ENCODE assay signal across 10 mouse cellular contexts in genomic region chr13:46911018-46911419, GRCm38 (mm10). TPM values are rescaled to one million over a fixed set of nuclear protein-coding genes. Genes with fewer than 3 reads are reported as not detected.
A peak's percentile ranks its signal among the peaks of the same experiment; 100 is the strongest.
DNase-seq lines count a peak whose midpoint lies in the region; ATAC-seq and TF ChIP-seq lines count a peak whose summit lies in the region.
"Had no signal": no experiment of that assay in that cellular context is flagged by ENCODE, and none has a peak within 500 bp of the region (broad histone marks: within the 10 kb centered on the region; RNA-seq: fewer than 3 reads in every experiment).

No protein-coding gene starts in this region.

- H3K36me3 ChIP-seq in kidney, embryonic 14.5 days (ENCODE audit: control insufficient read depth, insufficient read depth, low read length) = no peaks in the 10 kb centered on the region
- H3K36me3 ChIP-seq in kidney, adult 2 months (ENCODE audit: control insufficient read depth, insufficient read depth, low read length) = no peaks in the 10 kb centered on the region
- H3K36me3 ChIP-seq in forebrain, embryonic 12.5 days (replicated peaks) = no peaks in the 10 kb centered on the region

- no peaks in the 10 kb centered on the region for H3K27me3 ChIP-seq in kidney, embryonic 14.5 days (ENCODE audit: control insufficient read depth, insufficient read depth, low read length)
- no peaks in the 10 kb centered on the region for H3K27me3 ChIP-seq in kidney, adult 2 months (replicated peaks; ENCODE audit: control insufficient read depth, insufficient read depth, low read length)
- no peaks in the 10 kb centered on the region for H3K27me3 ChIP-seq in forebrain, embryonic 12.5 days

- no peak for DNase-seq in kidney, adult 2 months
- peak; percentile 79 for DNase-seq in adrenal gland, adult 2 months
- peak; percentile 41 for DNase-seq in cerebellum, adult 8-10 months
- DNase-seq in heart, postnatal 4 days = peak; percentile 37
- no peak for DNase-seq in thymus, postnatal 0 days (ENCODE audit: low spot score)
- DNase-seq: gastrocnemius, postnatal 36 days; midbrain, embryonic 14.5 days had no signal

- H3K4me2 ChIP-seq in kidney, embryonic 14.5 days (replicated peaks; ENCODE audit: low read depth, low read length) = no peak overlapping the region
- H3K4me2 ChIP-seq in forebrain, embryonic 12.5 days = no peak overlapping the region

- TF ChIP-seq POLR2A in kidney, adult 2 months (IDR thresholded peaks at IDR 0.05; ENCODE audit: low read depth, low read length) = no peak

- H3K9me3 ChIP-seq in kidney, embryonic 14.5 days (ENCODE audit: control insufficient read depth, low read length) = no peaks in the 10 kb centered on the region
- H3K9me3 ChIP-seq in forebrain, embryonic 12.5 days = no peaks in the 10 kb centered on the region

- no peak overlapping the region for H3K4me3 ChIP-seq in kidney, embryonic 14.5 days (ENCODE audit: low read length)
- H3K4me3 ChIP-seq in kidney, adult 2 months (ENCODE audit: insufficient read depth, low read depth, low read length) = no peak overlapping the region
- H3K4me3 ChIP-seq in forebrain, embryonic 12.5 days (replicated peaks) = no peak overlapping the region

- no peak overlapping the region for H3K27ac ChIP-seq in kidney, embryonic 14.5 days (ENCODE audit: low read depth, low read length)
- no peak overlapping the region for H3K27ac ChIP-seq in kidney, adult 2 months (ENCODE audit: insufficient read depth, low read depth, low read length)
- no peak overlapping the region for H3K27ac ChIP-seq in forebrain, embryonic 12.5 days

- 0 out of 2 replicates have a peak, but pooled peaks have one; percentile 20 for ATAC-seq in kidney, embryonic 14.5 days (ENCODE audit: low FRiP score, low TSS enrichment)
- ATAC-seq in megakaryocyte, adult 5-6 weeks (ENCODE audit: poor library complexity, severe bottlenecking) = no peak
- no peak for ATAC-seq in forebrain, embryonic 12.5 days (ENCODE audit: low FRiP score)

- TF ChIP-seq CTCF in kidney, adult 2 months (conservative IDR thresholded peaks at IDR 0.05; ENCODE audit: insufficient read depth, insufficient read length, low read depth, low read length) = no peak

- H3K4me1 ChIP-seq in kidney, embryonic 14.5 days (ENCODE audit: control insufficient read depth, insufficient read depth, low read length) = 0 out of 2 replicates have a peak, but pooled peaks cover 15% of the 10 kb centered on the region
- no peaks in the 10 kb centered on the region for H3K4me1 ChIP-seq in kidney, adult 2 months (ENCODE audit: control insufficient read depth, insufficient read depth, low read length)
- peaks cover 25% of the 10 kb centered on the region for H3K4me1 ChIP-seq in forebrain, embryonic 12.5 days

- no peak overlapping the region for H3K9ac ChIP-seq in kidney, embryonic 14.5 days (ENCODE audit: low read depth, low read length)
- no peak overlapping the region for H3K9ac ChIP-seq in forebrain, embryonic 12.5 days

- WGBS in kidney, embryonic 14.5 days = 47% methylated on average over 11 of the region's 11 CpGs
- WGBS in kidney, adult 2 months = 47% methylated on average over 11 of the region's 11 CpGs
- 69% methylated on average over 11 of the region's 11 CpGs for WGBS in forebrain, embryonic 12.5 days

RNA-seq across cellular contexts. Expression of gene Kif13a, which starts 18.6 kb away (rescaled TPM):
- polyA plus RNA-seq in kidney, embryonic 14.5 days (2014; fragmentation: Nextera tagmentation; extraction: Ambion mirVana) = 8.7 and 18.2 TPM in 2 replicates
- 16.4 and 17.4 TPM in 2 replicates for polyA plus RNA-seq in kidney, adult 2 months (2012; rRNA removed)
- total RNA-seq in adrenal gland, adult 2 months (2021) = 10 to 100 TPM; 26.0 to 40.6 TPM
- polyA plus RNA-seq in adrenal gland, adult 2 months (2012; rRNA removed) = 13.6 and 13.7 TPM in 2 replicates
- total RNA-seq in heart, postnatal 4 days (2021) = 100 to 1,000 TPM; 110 to 116 TPM
- polyA plus RNA-seq in thymus, postnatal 0 days (2015; fragmentation: Nextera tagmentation; extraction: Ambion mirVana) = 5.5 and 6.3 TPM in 2 replicates
- total RNA-seq in megakaryocyte, adult 5-6 weeks (2015) = 21.2 and 25.8 TPM in 2 replicates
- 46.9 and 47.5 TPM in 2 replicates for total RNA-seq in megakaryocyte, adult 5-6 weeks (2017)
- polyA plus RNA-seq in forebrain, embryonic 12.5 days (2016; fragmentation: Nextera tagmentation; extraction: Ambion mirVana) = 13.0 and 18.5 TPM in 2 replicates

Comparison
In these comparisons a context has a peak if more than half of its experiments do, and no peak if none do; other contexts are left out.
1. DNase-seq: peak in adrenal gland, adult 2 months (single experiment), cerebellum, adult 8-10 months (single experiment) and heart, postnatal 4 days (single experiment); none in kidney, adult 2 months (single experiment) and thymus, postnatal 0 days (single experiment).